Mouse (Mus musculus): ENCODE data around the gene Mcfd2. TPM values are rescaled to one million over a fixed set of nuclear protein-coding genes. Genes with fewer than 3 reads are reported as not detected.

Gene Mcfd2
- polyA plus RNA-seq, 1 experiment from 2014 or later = 82.7 TPM

DNA sequence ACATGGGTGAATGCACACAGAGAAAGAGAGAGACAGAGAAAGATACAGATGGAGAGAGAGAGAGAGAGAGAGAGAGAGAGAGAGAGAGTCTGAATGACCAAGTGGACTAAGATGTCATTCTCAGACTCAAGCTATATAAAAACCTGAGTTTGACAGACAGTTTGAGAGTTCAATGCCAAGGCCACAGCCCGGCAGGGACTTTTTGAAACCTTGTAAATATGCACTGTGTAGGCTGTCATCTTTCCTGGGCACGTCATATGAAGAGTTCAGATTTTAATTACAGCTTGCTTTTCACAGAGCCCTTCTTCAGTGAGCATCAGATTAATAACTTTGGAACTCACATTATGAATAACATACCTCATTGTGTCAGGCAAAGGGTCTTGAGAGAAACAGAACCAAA lies 55.2 kb downstream of the Mcfd2 start:
- Histone ChIP-seq H3K27me3 (ENCODE audit: insufficient read depth, poor library complexity, severe bottlenecking) (no peaks in the 10 kb centered on the region), H3K36me3 (no peaks in the 10 kb centered on the region), H3K4me3 (no peak overlapping the region), H3K27ac (no peak overlapping the region), H3K9me3 (no peaks in the 10 kb centered on the region), H3K4me1 (peaks cover 6% of the 10 kb centered on the region; the same call in 1 of the 2 replicates)
- WGBS = 91% methylated on average over 2 of the region's 2 CpGs
- no peak for DNase-seq (ENCODE audit: low spot score)

DNA sequence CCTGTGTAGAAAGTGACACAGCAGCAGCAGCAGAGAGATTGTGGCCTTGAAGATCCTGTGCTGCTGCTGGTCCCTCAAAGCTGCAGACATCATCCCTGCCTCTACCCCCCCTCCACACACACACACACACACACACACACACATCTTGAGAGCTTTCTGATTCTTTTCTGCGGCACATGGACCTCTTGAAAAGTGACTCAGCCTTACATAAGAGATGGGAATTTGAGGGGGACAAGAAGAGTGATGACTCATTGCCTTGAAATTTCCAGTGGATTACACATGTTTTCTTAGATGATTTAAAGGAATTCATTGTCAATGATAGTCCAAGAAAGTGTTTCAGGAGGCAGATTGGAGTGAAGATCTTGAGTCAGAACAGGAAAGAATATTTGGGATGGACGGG lies 58.9 kb downstream of the Mcfd2 start:
- H3K27ac ChIP-seq = no peak overlapping the region
- WGBS = 62% methylated on average over 2 of the region's 2 CpGs

More for the DNA sequence above, 58.9 kb downstream of the Mcfd2 start:
- no peaks in the 10 kb centered on the region for H3K36me3 ChIP-seq
- H3K9me3 ChIP-seq = no peaks in the 10 kb centered on the region
- no peak overlapping the region for H3K4me3 ChIP-seq
- no peaks in the 10 kb centered on the region for H3K27me3 ChIP-seq (ENCODE audit: insufficient read depth, poor library complexity, severe bottlenecking)
- H3K4me1 ChIP-seq = peaks cover 25% of the 10 kb centered on the region
- DNase-seq (ENCODE audit: low spot score) = no peak

Other genes with a start within 250 kb of the Mcfd2 start
- 25.5 and 32.2 TPM in 2 replicates for gene Pigf, start 240.5 kb downstream of the Mcfd2 start, polyA plus RNA-seq (2016; fragmentation: Nextera tagmentation; extraction: Ambion mirVana)
- 113 and 115 TPM in 2 replicates for gene Cript, start 240.4 kb downstream of the Mcfd2 start, polyA plus RNA-seq (2016; fragmentation: Nextera tagmentation; extraction: Ambion mirVana)
- gene Socs5, start 158.3 kb downstream of the Mcfd2 start, polyA plus RNA-seq (2016; fragmentation: Nextera tagmentation; extraction: Ambion mirVana) = 9.4 and 11.0 TPM in 2 replicates
- 2.8 and 4.7 TPM in 2 replicates for gene Ttc7, start 17.0 kb upstream of the Mcfd2 start, polyA plus RNA-seq (2016; fragmentation: Nextera tagmentation; extraction: Ambion mirVana)
- gene Stpg4, start 161.8 kb upstream of the Mcfd2 start, polyA plus RNA-seq (2016; fragmentation: Nextera tagmentation; extraction: Ambion mirVana) = 0.52 TPM in 1 of 2 replicates, not detected in the other
- gene Calm2, start 181.0 kb upstream of the Mcfd2 start, polyA plus RNA-seq (2016; fragmentation: Nextera tagmentation; extraction: Ambion mirVana) = 738 and 942 TPM in 2 replicates

All from heart, embryonic 10.5 days (tissue).